Mouse (Mus musculus): ENCODE measurements around the gene Add1. TPM values are rescaled to one million over a fixed set of nuclear protein-coding genes. Genes with fewer than 3 reads are reported as not detected.

The Add1 gene
- polyA plus RNA-seq, 1 experiment from 2014 or later = 164 TPM

Small RNAs within 50 kb of the gene (microRNA-seq; reads per million reads assigned to microRNA genes)
- gene Mir7036b = 1.1 reads per million

Other genes starting within 250 kb of the Add1 start
- 116 and 120 TPM in 2 replicates for gene Rnf4, start 237.4 kb upstream of the Add1 start, polyA plus RNA-seq (2014; fragmentation: Nextera tagmentation; extraction: Ambion mirVana)
- 10.3 and 10.6 TPM in 2 replicates for gene Fam193a, start 203.7 kb upstream of the Add1 start, polyA plus RNA-seq (2014; fragmentation: Nextera tagmentation; extraction: Ambion mirVana)
- gene Tnip2, start 59.7 kb upstream of the Add1 start, polyA plus RNA-seq (2014; fragmentation: Nextera tagmentation; extraction: Ambion mirVana) = 17.0 and 19.9 TPM in 2 replicates
- gene Sh3bp2, start 47.8 kb upstream of the Add1 start, polyA plus RNA-seq (2014; fragmentation: Nextera tagmentation; extraction: Ambion mirVana) = 3.5 and 6.8 TPM in 2 replicates
- 68.2 and 75.7 TPM in 2 replicates for gene Mfsd10, start 63.5 kb downstream of the Add1 start, polyA plus RNA-seq (2014; fragmentation: Nextera tagmentation; extraction: Ambion mirVana)
- 14.1 and 16.3 TPM in 2 replicates for gene Nop14, start 86.5 kb downstream of the Add1 start, polyA plus RNA-seq (2014; fragmentation: Nextera tagmentation; extraction: Ambion mirVana)
- 2.0 and 2.1 TPM in 2 replicates for gene Grk4, start 86.7 kb downstream of the Add1 start, polyA plus RNA-seq (2014; fragmentation: Nextera tagmentation; extraction: Ambion mirVana)
- 11.0 and 11.9 TPM in 2 replicates for gene Htt, start 188.1 kb downstream of the Add1 start, polyA plus RNA-seq (2014; fragmentation: Nextera tagmentation; extraction: Ambion mirVana)

Data from heart, embryonic 14.5 days (tissue).